Mouse (Mus musculus) kidney, adult 2 months (tissue): ENCODE results near the gene Mapk12.

Source experiments
- CTCF ChIP-seq: fragments of 200-500 bp; conservative IDR thresholded peaks from 2 replicates; pipeline ENCODE4 v1.5.1; 2011; ENCODE audit warnings: low read depth, mild to moderate bottlenecking, control low read depth, low read length, moderate library complexity, mixed read lengths; ENCODE audit not compliant: insufficient read depth, insufficient read length
- POLR2A ChIP-seq: fragments of 200-500 bp; IDR thresholded peaks from one replicate; pipeline ENCODE4 v1.6.1; 2011; ENCODE audit warnings: low read depth, low read length, control low read depth

- TF ChIP-seq POLR2A (no peak), CTCF (peak; percentile 24; the same call in 1 of the 2 replicates)
Measured at GRCm38 (mm10) chr15:89118007-89118406, 22.5 kb downstream of the Mapk12 start.
